Mouse (Mus musculus) midbrain, embryonic 13.5 days (tissue): Measurements from ENCODE around the gene Hist1h4n. TPM values are rescaled to one million over a fixed set of nuclear protein-coding genes. Genes with fewer than 3 reads are reported as not detected.
"Not testable (repeated sequence)": the region's sequence is repeated elsewhere in the genome, so short reads cannot be mapped to it uniquely, and the experiment has no call there.

Experiments
- ATAC-seq: fragments of 200-750 bp; cut with Nextera tagmentation; 2 replicates; pipeline ENCODE4 v1.8.0; 2017; ENCODE audit warnings: mild to moderate bottlenecking, moderate TSS enrichment, moderate library complexity
- H3K27ac ChIP-seq: fragments of 300-500 bp; sonication (generic); 2 replicates; pipeline ENCODE4 v1.5.1; 2015; ENCODE audit warnings: inconsistent platforms, mild to moderate bottlenecking, moderate library complexity
- H3K27me3 ChIP-seq: fragments of 300-500 bp; sonication (generic); 2 replicates; pipeline ENCODE4 v1.6.1; 2015; ENCODE audit warnings: mild to moderate bottlenecking, inconsistent platforms
- H3K36me3 ChIP-seq: fragments of 300-500 bp; sonication (generic); 2 replicates; pipeline ENCODE4 v1.6.1; 2015; ENCODE audit warnings: mild to moderate bottlenecking, inconsistent platforms
- H3K4me1 ChIP-seq: fragments of 300-500 bp; sonication (generic); replicated peaks from 2 replicates; pipeline ENCODE4 v1.6.1; 2015; ENCODE audit warnings: inconsistent platforms
- H3K4me2 ChIP-seq: fragments of 300-500 bp; sonication (generic); replicated peaks from 2 replicates; pipeline ENCODE4 v1.6.1; 2015; ENCODE audit warnings: moderate library complexity, mild to moderate bottlenecking, inconsistent platforms
- H3K4me3 ChIP-seq: fragments of 300-500 bp; sonication (generic); replicated peaks from 2 replicates; pipeline ENCODE4 v1.5.1; 2015; ENCODE audit warnings: mild to moderate bottlenecking, inconsistent platforms
- H3K9ac ChIP-seq: fragments of 300-500 bp; sonication (generic); replicated peaks from 2 replicates; pipeline ENCODE4 v1.6.1; 2015; ENCODE audit warnings: mild to moderate bottlenecking, inconsistent platforms
- H3K9me3 ChIP-seq: fragments of 300-500 bp; sonication (generic); 2 replicates; pipeline ENCODE4 v1.6.1; 2016; ENCODE audit warnings: mild to moderate bottlenecking, inconsistent platforms
- WGBS: fragments of 180-500 bp; shearing (Covaris S2); methylation state at CpG from one replicate; pipeline ENCODE4 v1.1.7; 2015; 5-methylcytosine and 5-hydroxymethylcytosine counted together
- polyA plus RNA-seq: library from polyadenylated mRNA; unstranded; fragments of >200 nt; fragmentation: Nextera tagmentation; extraction: Ambion mirVana; gene quantifications from 2 replicates; pipeline ENCODE4 v1.2.1, GENCODE M21; 2015

The Hist1h4n gene
- 11.0 and 11.2 TPM in 2 replicates for polyA plus RNA-seq

DNA sequence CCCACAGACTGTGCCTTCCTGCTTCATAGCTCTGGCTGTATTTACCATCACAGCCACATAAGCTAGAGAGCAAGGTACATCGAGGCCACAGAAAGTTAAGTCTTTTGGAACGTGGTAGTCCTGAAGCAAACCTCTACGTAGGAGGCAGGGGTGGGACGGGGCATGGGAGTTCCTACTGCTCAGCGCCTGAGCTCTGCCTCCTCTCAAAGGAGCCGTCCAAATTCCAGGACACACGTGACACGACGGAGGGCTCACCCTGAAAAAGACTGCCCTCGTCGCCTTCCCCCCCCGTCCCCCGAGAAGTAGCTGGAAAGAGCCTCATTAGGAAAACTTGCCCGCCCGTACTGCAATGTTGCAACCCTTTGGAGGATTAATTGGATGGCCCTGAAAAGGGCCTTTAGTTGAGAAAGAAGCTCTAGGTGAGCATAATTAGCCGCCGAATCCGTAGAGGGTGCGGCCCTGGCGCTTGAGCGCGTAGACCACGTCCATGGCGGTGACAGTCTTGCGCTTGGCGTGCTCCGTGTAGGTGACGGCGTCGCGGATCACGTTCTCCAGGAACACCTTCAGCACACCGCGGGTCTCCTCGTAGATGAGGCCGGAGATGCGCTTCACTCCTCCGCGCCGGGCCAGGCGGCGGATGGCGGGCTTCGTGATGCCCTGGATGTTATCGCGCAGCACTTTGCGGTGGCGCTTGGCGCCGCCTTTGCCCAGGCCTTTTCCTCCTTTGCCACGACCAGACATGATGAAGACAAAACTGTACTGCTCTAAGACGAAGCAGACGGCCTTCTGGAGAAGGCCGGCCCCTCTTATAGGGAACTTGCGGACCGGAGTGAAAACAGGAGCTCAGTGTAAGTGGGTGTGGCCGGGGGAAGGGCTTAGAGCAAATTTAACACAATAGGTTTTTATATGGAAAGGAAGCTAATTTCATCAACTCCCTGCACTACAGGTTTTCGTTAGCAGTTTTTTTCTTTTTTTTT lies at the start of gene Hist1h4n:
Hist1h4n (minus strand) TSS at position 779 of the 977 bp plus-strand sequence.
- not testable (repeated sequence) for H3K4me1 ChIP-seq, H3K9ac ChIP-seq, H3K27me3 ChIP-seq, H3K36me3 ChIP-seq, H3K9me3 ChIP-seq
- H3K4me2 ChIP-seq, result peak within 1 kb of the TSS; percentile 47
- peak within 1 kb of the TSS; percentile 71 for H3K27ac ChIP-seq
- peak within 1 kb of the TSS; percentile 23 for H3K4me3 ChIP-seq
- ATAC-seq, result peak; percentile 81
- WGBS, result under 1% methylated on average over 26 of the region's 58 CpGs

DNA sequence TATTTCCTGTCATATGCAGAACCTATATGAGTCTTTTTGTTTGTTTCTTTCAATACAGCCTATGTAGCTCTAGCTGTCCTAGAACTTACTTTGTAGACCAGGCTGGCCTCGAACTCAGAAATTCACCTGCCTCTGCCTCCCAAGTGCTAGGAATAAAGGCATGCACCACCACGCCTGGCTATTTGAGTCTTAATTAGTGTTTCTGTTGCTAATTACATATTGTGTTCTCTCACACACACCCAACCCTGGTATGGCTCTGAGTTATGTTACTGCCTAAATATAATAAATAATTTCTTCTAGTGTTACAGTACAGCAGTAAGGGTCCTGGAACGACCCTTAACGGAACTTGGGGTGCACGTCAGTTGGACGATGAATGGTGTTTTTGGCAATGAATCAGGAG lies 48.7 kb upstream of the Hist1h4n start:
- Histone ChIP-seq H3K27me3 (peaks cover 16% of the 10 kb centered on the region), H3K9me3 (no peaks in the 10 kb centered on the region), H3K36me3 (no peaks in the 10 kb centered on the region), H3K4me3 (no peak overlapping the region), H3K4me2 (no peak overlapping the region), H3K9ac (no peak overlapping the region), H3K4me1 (no peaks in the 10 kb centered on the region), H3K27ac (no peak overlapping the region)
- ATAC-seq, result no peak
- WGBS, result 89% methylated on average over 6 of the region's 6 CpGs

DNA sequence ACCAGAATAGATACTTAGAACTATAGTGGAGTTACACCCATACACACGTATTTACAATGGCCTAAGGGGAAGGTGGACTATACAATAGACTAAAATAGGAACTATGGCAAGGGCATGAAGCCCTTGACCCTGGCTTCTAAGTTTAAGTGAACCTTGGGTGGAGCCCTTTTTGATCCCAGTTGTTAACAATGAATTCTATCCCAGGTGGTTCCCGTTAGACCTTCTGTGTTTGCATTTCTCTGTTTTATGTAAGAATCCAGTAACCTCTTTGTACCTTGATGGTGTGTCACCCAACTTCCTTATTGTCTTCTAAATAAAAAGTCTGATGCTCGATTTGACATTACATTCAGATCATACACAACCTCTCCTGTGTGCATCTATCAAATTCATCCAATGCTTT lies 33.5 kb upstream of the Hist1h4n start:
- WGBS, result 83% methylated on average over 3 of the region's 3 CpGs
- not testable (repeated sequence) for ATAC-seq, H3K27ac ChIP-seq, H3K4me3 ChIP-seq, H3K27me3 ChIP-seq, H3K9me3 ChIP-seq, H3K4me2 ChIP-seq, H3K4me1 ChIP-seq, H3K36me3 ChIP-seq, H3K9ac ChIP-seq

DNA sequence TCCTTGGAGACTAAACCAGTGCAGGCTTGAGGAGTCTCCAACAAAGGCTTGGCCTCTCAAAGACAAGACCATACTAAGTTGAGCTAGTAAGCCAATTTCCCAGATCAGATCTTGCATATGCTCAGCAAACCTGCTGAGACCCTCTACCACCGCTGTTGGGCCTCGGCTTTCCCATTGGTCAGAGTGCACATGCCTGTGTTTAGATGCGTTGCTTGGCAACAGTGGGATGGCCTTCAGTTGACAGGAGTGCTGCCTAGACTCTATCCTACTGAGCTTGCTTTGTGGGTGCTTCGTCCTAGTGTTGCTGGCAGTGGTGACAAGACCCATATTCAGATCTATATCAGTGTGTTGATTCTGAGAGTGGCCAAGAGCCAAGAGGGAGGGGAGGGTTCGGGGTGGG lies 29.6 kb upstream of the Hist1h4n start:
- no peak for ATAC-seq
- H3K36me3 ChIP-seq, result no peaks in the 10 kb centered on the region
- H3K9ac ChIP-seq, result no peak overlapping the region
- H3K4me2 ChIP-seq, result no peak overlapping the region
- H3K27ac ChIP-seq, result no peak overlapping the region
- H3K27me3 ChIP-seq, result peaks cover 6% of the 10 kb centered on the region; the same call in 1 of the 2 replicates
- no peaks in the 10 kb centered on the region for H3K4me1 ChIP-seq
- 8% methylated on average over 5 of the region's 5 CpGs for WGBS
- no peak overlapping the region for H3K4me3 ChIP-seq
- no peaks in the 10 kb centered on the region for H3K9me3 ChIP-seq

DNA sequence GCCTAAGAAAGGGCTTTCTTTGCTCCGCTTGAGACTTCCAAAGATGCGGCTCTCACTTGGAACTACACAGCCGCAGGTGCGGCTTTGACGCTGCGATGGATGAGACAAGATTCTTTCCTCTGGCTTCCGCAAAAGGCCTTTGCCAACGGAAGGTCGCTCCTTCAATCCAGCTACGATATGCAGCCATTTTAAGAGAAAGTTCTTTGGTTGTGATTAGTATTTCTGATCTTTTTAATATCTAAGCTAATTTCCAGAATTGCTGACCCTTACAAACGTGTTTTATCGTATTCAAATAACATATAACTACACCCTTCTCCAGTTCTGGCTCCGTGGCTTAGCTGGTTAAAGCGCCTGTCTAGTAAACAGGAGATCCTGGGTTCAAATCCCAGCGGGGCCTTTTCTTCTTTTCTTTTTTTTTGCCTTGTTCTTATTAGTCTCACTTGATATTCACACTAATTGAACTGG lies 23.7 kb upstream of the Hist1h4n start:
- peak overlapping the region; percentile 46 for H3K9ac ChIP-seq
- under 1% methylated on average over 15 of the region's 15 CpGs for WGBS
- ATAC-seq, result no peak
- H3K36me3 ChIP-seq, result no peaks in the 10 kb centered on the region
- H3K4me3 ChIP-seq, result peak overlapping the region; percentile 42
- no peak overlapping the region for H3K27ac ChIP-seq
- 0 out of 2 replicates have a peak, but pooled peaks cover 5% of the 10 kb centered on the region for H3K4me1 ChIP-seq
- peaks cover 9% of the 10 kb centered on the region; the same call in 1 of the 2 replicates for H3K27me3 ChIP-seq
- peak overlapping the region; percentile 49 for H3K4me2 ChIP-seq
- no peaks in the 10 kb centered on the region for H3K9me3 ChIP-seq

DNA sequence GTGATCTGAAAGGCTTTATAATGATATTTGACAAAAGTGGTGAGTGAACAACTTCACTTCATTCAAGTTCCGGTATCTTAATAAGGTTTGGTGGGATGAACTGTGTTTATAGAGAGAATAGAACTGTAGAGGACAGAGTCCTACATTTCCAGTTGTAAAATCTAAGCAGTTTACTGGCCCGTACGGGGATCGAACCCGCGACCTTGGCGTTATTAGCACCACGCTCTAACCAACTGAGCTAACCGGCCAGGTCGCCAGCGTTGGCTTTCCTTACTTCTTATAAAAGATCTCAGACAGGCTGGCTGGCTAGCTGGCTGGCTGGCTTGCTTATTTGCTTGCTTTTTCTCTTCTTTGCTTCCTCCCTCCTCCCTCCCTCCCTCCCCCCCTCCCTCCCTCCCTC lies 23.1 kb upstream of the Hist1h4n start:
- WGBS, result 2% methylated on average over 11 of the region's 11 CpGs

DNA sequence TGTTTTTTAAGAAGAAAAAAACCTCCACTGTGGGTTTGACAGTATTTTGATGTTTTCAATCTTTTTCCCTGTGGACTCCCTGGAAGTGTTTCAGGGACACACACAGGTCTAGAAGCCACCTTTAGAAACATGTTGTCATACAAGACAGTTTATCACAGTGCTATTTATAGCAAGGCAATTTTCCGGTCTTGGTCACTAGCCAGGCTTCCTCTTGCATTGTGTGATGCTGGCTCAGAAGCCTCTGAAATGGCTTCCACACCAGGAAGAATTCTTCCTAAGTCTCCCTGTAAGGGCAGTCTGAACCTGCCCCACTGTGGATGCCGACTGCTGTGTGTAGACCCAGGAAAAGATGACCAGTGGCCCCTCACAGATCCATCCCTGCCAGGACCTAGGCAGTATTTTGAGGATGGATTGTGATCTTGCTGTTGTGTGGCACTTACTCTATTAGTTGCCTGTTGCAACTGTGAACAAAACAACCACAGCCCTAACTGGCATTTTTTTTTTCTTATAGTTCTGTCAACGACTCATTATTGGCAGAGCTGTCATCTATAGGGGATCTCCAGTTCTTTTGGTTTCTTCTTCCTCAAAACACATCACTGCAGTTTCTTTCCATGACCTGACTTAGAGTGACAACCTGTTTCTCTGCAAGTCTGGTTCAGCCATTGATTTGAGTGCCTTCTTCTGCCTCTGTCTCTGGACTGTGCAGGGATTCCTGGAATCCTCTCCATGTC lies 20.4 kb upstream of the Hist1h4n start:
- 79% methylated on average over 3 of the region's 3 CpGs for WGBS
- Histone ChIP-seq H3K36me3 (no peaks in the 10 kb centered on the region), H3K27me3 (0 out of 2 replicates have a peak, but pooled peaks cover 3% of the 10 kb centered on the region), H3K27ac (no peak overlapping the region), H3K4me3 (no peak overlapping the region), H3K4me2 (no peak overlapping the region), H3K4me1 (0 out of 2 replicates have a peak, but pooled peaks cover 5% of the 10 kb centered on the region), H3K9me3 (no peaks in the 10 kb centered on the region), H3K9ac (no peak overlapping the region)
- no peak for ATAC-seq

More for the DNA sequence above, 23.1 kb upstream of the Hist1h4n start:
- Histone ChIP-seq H3K4me2 (peak overlapping the region; percentile 49), H3K36me3 (no peaks in the 10 kb centered on the region), H3K4me3 (peak overlapping the region; percentile 42), H3K27ac (no peak overlapping the region), H3K4me1 (0 out of 2 replicates have a peak, but pooled peaks cover 5% of the 10 kb centered on the region), H3K9ac (no peak overlapping the region), H3K27me3 (peaks cover 9% of the 10 kb centered on the region; the same call in 1 of the 2 replicates), H3K9me3 (no peaks in the 10 kb centered on the region)
- ATAC-seq, result 0 out of 2 replicates have a peak, but pooled peaks have one; percentile 30

DNA sequence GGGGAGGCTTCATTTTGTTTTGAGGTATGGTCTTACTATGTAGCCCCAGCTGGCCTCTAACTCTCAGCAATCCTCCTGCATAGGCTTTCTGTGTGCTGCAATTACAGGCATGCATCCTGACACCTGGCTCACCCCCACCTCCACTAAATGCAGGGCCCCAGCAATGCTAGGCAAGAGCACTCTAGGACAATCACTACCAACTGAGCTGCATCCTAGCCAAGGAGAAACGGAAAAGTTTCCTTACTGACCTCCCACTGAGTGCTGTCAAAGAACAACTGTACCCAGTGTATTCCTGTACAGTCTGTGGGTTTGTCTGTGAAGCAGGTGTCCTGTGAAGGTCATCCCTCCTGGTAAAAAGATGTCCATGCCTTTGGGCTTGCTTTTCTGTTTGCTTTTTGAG lies 18.7 kb upstream of the Hist1h4n start:
- H3K4me1 ChIP-seq, H3K27ac ChIP-seq, H3K4me3 ChIP-seq, H3K9ac ChIP-seq, H3K9me3 ChIP-seq, H3K4me2 ChIP-seq, H3K36me3 ChIP-seq, ATAC-seq, H3K27me3 ChIP-seq: not testable (repeated sequence)
- 38% methylated on average over 1 of the region's 1 CpGs for WGBS

DNA sequence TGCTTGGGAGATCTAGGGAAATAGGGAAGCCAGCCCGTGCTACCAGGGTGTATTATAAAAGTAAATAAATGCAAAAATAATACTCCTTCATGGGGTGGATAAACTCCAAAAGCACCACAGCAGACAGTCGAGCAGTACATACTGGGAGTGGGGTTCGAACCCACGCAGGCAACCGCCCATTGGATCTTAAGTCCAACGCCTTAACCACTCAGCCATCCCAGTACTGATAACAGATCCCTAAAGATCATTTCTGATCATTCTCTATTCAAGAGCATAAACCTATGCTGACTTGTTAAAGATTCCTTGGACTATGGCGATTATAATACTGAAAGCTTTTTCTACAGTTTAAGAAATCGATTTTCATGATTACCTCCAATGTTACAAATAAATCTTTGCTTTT lies 15.9 kb upstream of the Hist1h4n start:
- 0 out of 2 replicates have a peak, but pooled peaks cover 3% of the 10 kb centered on the region for H3K27me3 ChIP-seq
- H3K9ac ChIP-seq, result no peak overlapping the region
- no peaks in the 10 kb centered on the region for H3K9me3 ChIP-seq
- WGBS, result 20% methylated on average over 8 of the region's 8 CpGs
- no peak overlapping the region for H3K4me2 ChIP-seq
- ATAC-seq, result no peak
- H3K36me3 ChIP-seq, result no peaks in the 10 kb centered on the region
- no peak overlapping the region for H3K27ac ChIP-seq
- H3K4me3 ChIP-seq, result no peak overlapping the region
- no peaks in the 10 kb centered on the region for H3K4me1 ChIP-seq

DNA sequence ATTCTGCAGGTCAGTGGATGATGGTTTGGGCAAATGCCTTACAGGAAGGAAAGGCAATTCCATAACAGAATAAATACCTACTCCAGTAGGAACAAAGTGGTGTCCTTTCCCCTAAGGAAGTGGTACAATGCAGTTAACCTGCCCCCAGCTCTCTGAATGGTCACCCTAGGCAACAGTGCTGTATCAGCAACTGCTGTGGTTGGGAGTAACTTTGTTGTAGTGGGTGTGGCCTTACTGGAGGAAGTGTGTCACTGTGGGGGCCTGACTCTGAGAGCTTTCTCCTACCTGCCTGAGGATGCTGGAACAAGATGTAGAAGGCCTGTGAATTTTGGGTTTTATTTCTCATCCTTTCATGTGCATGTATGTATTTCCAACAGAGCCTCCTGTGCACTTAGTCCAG lies 14.4 kb upstream of the Hist1h4n start:
- H3K27me3 ChIP-seq, H3K9me3 ChIP-seq, H3K4me2 ChIP-seq, H3K4me1 ChIP-seq, H3K9ac ChIP-seq, H3K27ac ChIP-seq, H3K4me3 ChIP-seq, H3K36me3 ChIP-seq, ATAC-seq: not testable (repeated sequence)

DNA sequence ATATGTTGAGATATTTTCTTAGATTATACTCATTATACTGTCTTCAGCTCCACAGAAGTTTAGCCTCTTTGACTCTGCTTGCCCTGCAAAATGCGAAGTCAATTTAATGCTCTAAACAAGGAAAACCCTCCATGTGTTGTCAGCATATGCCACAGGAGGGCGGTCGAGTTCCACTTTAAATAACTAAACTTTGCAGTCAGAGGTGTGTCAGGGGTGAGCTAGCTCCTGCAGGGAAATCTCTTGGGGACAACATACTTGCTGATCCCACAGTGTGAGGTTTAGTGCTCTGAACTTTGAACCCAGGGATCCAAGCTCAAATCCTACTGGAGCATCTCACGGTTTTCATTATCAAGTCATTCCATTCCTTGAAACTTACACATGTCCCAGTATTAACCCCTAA lies 8.5 kb upstream of the Hist1h4n start:
- not testable (repeated sequence) for H3K27ac ChIP-seq, H3K4me2 ChIP-seq, H3K36me3 ChIP-seq, H3K9me3 ChIP-seq, H3K27me3 ChIP-seq, H3K4me1 ChIP-seq, H3K4me3 ChIP-seq, H3K9ac ChIP-seq
- ATAC-seq, result peak; percentile 82
- WGBS, result no CpG with 5 or more reads among the region's 4 CpGs

DNA sequence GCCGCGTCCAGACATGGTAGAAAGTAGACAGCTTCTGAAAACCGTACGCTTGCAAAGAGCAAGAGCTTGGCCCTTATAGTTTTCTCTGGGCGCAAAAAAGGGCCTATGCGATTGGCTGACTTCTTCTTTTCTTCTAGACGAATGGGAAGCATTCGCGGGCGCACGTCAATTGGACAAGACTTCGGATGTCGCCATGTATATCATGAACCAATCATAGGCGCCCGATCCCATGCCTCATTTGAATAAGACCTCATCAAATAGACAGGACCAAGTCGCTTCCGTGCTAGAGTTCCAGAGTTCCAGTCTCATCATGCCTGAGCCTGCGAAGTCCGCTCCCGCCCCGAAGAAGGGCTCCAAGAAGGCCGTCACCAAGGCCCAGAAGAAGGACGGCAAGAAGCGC lies 1.5 kb upstream of the Hist1h4n start, which contains the start of the genes Hist1h2ap and Hist1h2br:
Hist1h2ap (minus strand) TSS at position 47 of the 400 bp plus-strand sequence.
Hist1h2br (plus strand) TSS at position 283 of the 400 bp plus-strand sequence.
- not testable (repeated sequence) for H3K27ac ChIP-seq, H3K4me1 ChIP-seq, H3K9ac ChIP-seq, H3K4me3 ChIP-seq, H3K4me2 ChIP-seq, H3K9me3 ChIP-seq, H3K36me3 ChIP-seq, H3K27me3 ChIP-seq
- WGBS, result no CpG with 5 or more reads among the region's 24 CpGs
- ATAC-seq, result peak; percentile 97
